ENCODE assay signal across 8 mouse cellular contexts in genomic region chr1:160210566-160210965, GRCm38 (mm10). TPM values are rescaled to one million over a fixed set of nuclear protein-coding genes. Genes with fewer than 3 reads are reported as not detected.
DNase-seq lines count a peak whose midpoint lies in the region; ATAC-seq lines count a peak whose summit lies in the region.

No protein-coding gene starts in this region.

- H3K9ac ChIP-seq in limb, embryonic 12.5 days (replicated peaks): no peak overlapping the region
- H3K9ac ChIP-seq in stomach, embryonic 16.5 days (ENCODE audit: low read length): no peak overlapping the region

- peaks cover 56% of the 10 kb centered on the region for H3K4me1 ChIP-seq in megakaryocyte, embryonic 14.5 days
- H3K4me1 ChIP-seq in limb, embryonic 12.5 days (replicated peaks): peaks cover 10% of the 10 kb centered on the region
- peaks cover 16% of the 10 kb centered on the region for H3K4me1 ChIP-seq in stomach, embryonic 16.5 days (ENCODE audit: control insufficient read depth, insufficient read depth, low read length)

- no peak for ATAC-seq in megakaryocyte, adult 5-6 weeks (ENCODE audit: poor library complexity, severe bottlenecking)
- ATAC-seq in limb, embryonic 12.5 days (ENCODE audit: insufficient number of reproducible peaks, insufficient read depth, low FRiP score, low TSS enrichment, low read depth): no peak
- ATAC-seq in stomach, embryonic 16.5 days (ENCODE audit: insufficient read depth, low FRiP score): no peak

- H3K4me2 ChIP-seq in limb, embryonic 12.5 days: peak overlapping the region; percentile 68
- H3K4me2 ChIP-seq in stomach, embryonic 16.5 days (ENCODE audit: low read depth, low read length): peak overlapping the region; percentile 70

- no peak overlapping the region for H3K27ac ChIP-seq in limb, embryonic 12.5 days
- no peak overlapping the region for H3K27ac ChIP-seq in stomach, embryonic 16.5 days (ENCODE audit: low read length)

- peaks cover 32% of the 10 kb centered on the region for H3K36me3 ChIP-seq in megakaryocyte, embryonic 14.5 days (replicated peaks; ENCODE audit: low read length)
- peaks cover 25% of the 10 kb centered on the region for H3K36me3 ChIP-seq in limb, embryonic 12.5 days
- H3K36me3 ChIP-seq in stomach, embryonic 16.5 days (ENCODE audit: control insufficient read depth, insufficient read depth, low read length): peaks cover 16% of the 10 kb centered on the region; the same call in 1 of the 2 replicates

- H3K9me3 ChIP-seq in megakaryocyte, embryonic 14.5 days: no peaks in the 10 kb centered on the region
- H3K9me3 ChIP-seq in limb, embryonic 12.5 days: no peaks in the 10 kb centered on the region
- no peaks in the 10 kb centered on the region for H3K9me3 ChIP-seq in stomach, embryonic 16.5 days (replicated peaks; ENCODE audit: control insufficient read depth, low read length)

- peak overlapping the region; percentile 96 for H3K4me3 ChIP-seq in megakaryocyte, embryonic 14.5 days (replicated peaks)
- H3K4me3 ChIP-seq in limb, embryonic 12.5 days (replicated peaks): peak overlapping the region; percentile 87
- peak overlapping the region; percentile 96 for H3K4me3 ChIP-seq in stomach, embryonic 16.5 days (replicated peaks; ENCODE audit: low read length)

- peak; percentile 7 for DNase-seq in embryo, embryonic 10.5 days (ENCODE audit: low spot score)
- no peak for DNase-seq in embryo, embryonic 9.5 days (ENCODE audit: extremely low spot score)
- no peak for DNase-seq in cerebellum, adult 8-10 months
- no peak for DNase-seq in right cerebral cortex, postnatal 4 days

- no peaks in the 10 kb centered on the region for H3K27me3 ChIP-seq in megakaryocyte, embryonic 14.5 days (replicated peaks)
- H3K27me3 ChIP-seq in limb, embryonic 12.5 days: no peaks in the 10 kb centered on the region
- H3K27me3 ChIP-seq in stomach, embryonic 16.5 days (ENCODE audit: control insufficient read depth, insufficient read depth, low read length): no peaks in the 10 kb centered on the region

- WGBS in limb, embryonic 12.5 days: 74% methylated on average over 3 of the region's 3 CpGs
- WGBS in stomach, embryonic 16.5 days: 46% methylated on average over 3 of the region's 3 CpGs

RNA-seq across cellular contexts. Expression of gene Cacybp, which starts 2.1 kb away (rescaled TPM):
- polyA plus RNA-seq in megakaryocyte, embryonic 14.5 days (2012; ENCODE audit: insufficient read depth, low replicate concordance): 75.5 and 79.1 TPM in 2 replicates
- total RNA-seq in megakaryocyte, adult 5-6 weeks (2015): 122 and 129 TPM in 2 replicates
- 122 and 124 TPM in 2 replicates for total RNA-seq in megakaryocyte, adult 5-6 weeks (2017)
- polyA plus RNA-seq in limb, embryonic 12.5 days (2016; fragmentation: Nextera tagmentation; extraction: Ambion mirVana): 246 and 254 TPM in 2 replicates
- 173 and 189 TPM in 2 replicates for polyA plus RNA-seq in stomach, embryonic 16.5 days (2015; fragmentation: Nextera tagmentation; extraction: Ambion mirVana)

RNA-seq across cellular contexts. Expression of gene Mrps14, which starts 15.6 kb away (rescaled TPM):
- 0.86 TPM in 1 of 2 replicates, not detected in the other for polyA plus RNA-seq in megakaryocyte, embryonic 14.5 days (2012; ENCODE audit: insufficient read depth, low replicate concordance)
- total RNA-seq in megakaryocyte, adult 5-6 weeks (2015): 109 and 125 TPM in 2 replicates
- 90.6 and 95.8 TPM in 2 replicates for total RNA-seq in megakaryocyte, adult 5-6 weeks (2017)
- polyA plus RNA-seq in limb, embryonic 12.5 days (2016; fragmentation: Nextera tagmentation; extraction: Ambion mirVana): 238 and 262 TPM in 2 replicates
- polyA plus RNA-seq in stomach, embryonic 16.5 days (2015; fragmentation: Nextera tagmentation; extraction: Ambion mirVana): 251 and 271 TPM in 2 replicates

RNA-seq across cellular contexts. Expression of gene Tnn, which starts 57.2 kb away (rescaled TPM):
- not detected in 2 replicates for polyA plus RNA-seq in megakaryocyte, embryonic 14.5 days (2012; ENCODE audit: insufficient read depth, low replicate concordance)
- not detected in 2 replicates for total RNA-seq in megakaryocyte, adult 5-6 weeks (2015)
- total RNA-seq in megakaryocyte, adult 5-6 weeks (2017): not detected in 2 replicates
- polyA plus RNA-seq in limb, embryonic 12.5 days (2016; fragmentation: Nextera tagmentation; extraction: Ambion mirVana): 0.14 and 0.24 TPM in 2 replicates
- polyA plus RNA-seq in stomach, embryonic 16.5 days (2015; fragmentation: Nextera tagmentation; extraction: Ambion mirVana): 14.7 and 14.8 TPM in 2 replicates

Comparison
In these comparisons a context has a peak if more than half of its experiments do, and no peak if none do; other contexts are left out.
1. RNA of gene Mrps14, which starts 15.6 kb away (polyA plus RNA-seq): 251 to 271 TPM in stomach, embryonic 16.5 days and 238 to 262 TPM in limb, embryonic 12.5 days; 0.86 TPM in megakaryocyte, embryonic 14.5 days; every median in the first group is over 100 times any median in the second.
2. RNA of gene Tnn, which starts 57.2 kb away (polyA plus RNA-seq): 14.7 to 14.8 TPM in stomach, embryonic 16.5 days; 0.14 to 0.24 TPM in limb, embryonic 12.5 days and not detected in megakaryocyte, embryonic 14.5 days; every median in the first group is over 10 times any median in the second.
3. Peak in every context shown above with its lines, with median percentiles within 50 percentile points of each other: H3K4me3 ChIP-seq.